Mouse (Mus musculus) stomach, postnatal 0 days (tissue): Measurements from ENCODE around the gene Rnaset2a.
"Not testable (repeated sequence)": the region's sequence is repeated elsewhere in the genome, so short reads cannot be mapped to it uniquely, and the experiment has no call there.

Source experiments
- CTCF ChIP-seq: IDR thresholded peaks from 2 replicates; pipeline ENCODE4 v1.5.1; 2016; ENCODE audit warnings: antibody characterized with exemption, low read depth, mild to moderate bottlenecking, moderate library complexity
- EP300 ChIP-seq: optimal IDR thresholded peaks from 2 replicates; pipeline ENCODE3; 2016; ENCODE audit warnings: antibody characterized with exemption

GRCm38 (mm10) chr17:8095653-8096052 is 52.2 kb downstream of the Rnaset2a start:
- TF ChIP-seq EP300, CTCF: not testable (repeated sequence)
